Mouse (Mus musculus) embryonic stem cell, embryonic (primary cell): Measurements from ENCODE around the gene Pla2g4d.

Source experiments
- CTCF ChIA-PET, 4 experiments: fragments of 300-600 bp in 2 of 4; fragments of 350-600 bp in 2 of 4; sonication (Branson Sonifier 250); formaldehyde crosslinking; loops; one replicate each; lab custom pipeline; 2022; ENCODE audit warnings: inconsistent platforms in 2 of 4; lab: Charles Lee
- POLR2A ChIA-PET, 4 experiments: fragments of 300-600 bp in 2 of 4; fragments of 350-600 bp in 2 of 4; sonication (Branson Sonifier 250); formaldehyde crosslinking; loops; one replicate each; lab custom pipeline; 2022; ENCODE audit warnings: antibody characterized with exemption in 4 of 4, inconsistent platforms in 1 of 4; lab: Charles Lee

Gene Pla2g4d

GRCm38 (mm10) chr2:120288995-120289394, at the start of gene Pla2g4d:
Gene Pla2g4d (minus strand): TSS chr2:120289197.
- CTCF ChIA-PET, result interaction anchor here in 2 of 4 experiments (0.7 to 1.5 kb wide), 2 partner anchors 9 to 20 kb away, joined by 3 to 5 read pairs; no protein-coding TSS in a partner anchor
- POLR2A ChIA-PET, result no interaction called here

DNA sequence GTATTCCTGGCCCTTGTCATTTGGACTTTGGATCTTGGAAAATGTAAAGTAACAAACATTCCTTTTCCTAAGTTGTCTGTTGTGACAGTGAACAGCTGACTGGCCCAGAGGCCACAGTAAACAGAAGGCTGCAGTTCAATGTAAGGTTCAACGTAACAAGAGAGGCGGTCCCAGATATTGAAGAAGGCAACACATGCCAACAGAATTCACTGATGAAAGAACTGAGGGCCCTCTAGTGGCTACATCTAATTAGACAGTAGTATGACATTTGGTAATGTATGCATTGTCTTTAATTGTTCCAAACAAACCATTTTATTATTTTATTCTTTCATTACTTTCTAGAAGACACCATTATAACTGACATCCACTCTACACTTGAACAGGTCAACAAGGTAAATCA, 48.9 kb upstream of the Pla2g4d start:
- ChIA-PET POLR2A (interaction anchor here in 2 of 4 experiments (0.7 to 1.5 kb wide), 3 partner anchors 10 to 12 kb away, joined by 3 to 5 read pairs (median 3); no protein-coding TSS in a partner anchor), CTCF (no interaction called here)

- ChIA-PET CTCF (no interaction called here), POLR2A (no interaction called here)
Observed at GRCm38 (mm10) chr2:120331575-120331974, 42.6 kb upstream of the Pla2g4d start.

- ChIA-PET POLR2A (interaction anchor here in 2 of 4 experiments (1.2 to 3.1 kb wide), 3 partner anchors 12 to 21 kb away, joined by 3 to 13 read pairs (median 3); no protein-coding TSS in a partner anchor), CTCF (interaction anchor here in 3 of 4 experiments (0.6 to 1.2 kb wide), 3 partner anchors 35 to 885 kb away, joined by 3 to 4 read pairs (median 3); partner anchors contain the start of gene Vps39 (in 1 of the 3))
Observed at GRCm38 (mm10) chr2:120315077-120315476, 26.1 kb upstream of the Pla2g4d start.

DNA sequence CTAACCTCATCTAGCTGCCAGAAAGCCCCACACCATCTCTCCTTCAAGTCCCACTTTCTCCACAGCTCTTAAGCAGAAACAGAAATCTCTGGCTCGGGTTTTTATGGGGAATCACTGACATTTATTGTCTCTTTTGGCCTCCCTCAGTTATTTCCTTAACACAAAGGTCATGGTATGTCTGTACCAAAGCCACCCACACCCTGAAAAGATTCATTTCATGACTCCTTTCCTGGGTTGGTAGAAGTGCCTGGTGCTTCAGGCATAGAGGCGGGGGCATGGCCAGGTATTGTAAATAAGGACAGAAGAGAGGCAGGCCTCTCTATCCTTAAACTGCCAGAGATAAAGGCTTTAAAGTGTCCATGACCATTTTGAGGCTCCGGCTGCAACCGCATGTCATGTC, 25.5 kb upstream of the Pla2g4d start:
- CTCF ChIA-PET, result interaction anchor here in 2 of 4 experiments (0.6 to 1.2 kb wide), 3 partner anchors 34 to 886 kb away, joined by 3 to 4 read pairs (median 4); no protein-coding TSS in a partner anchor
- POLR2A ChIA-PET, result interaction anchor here in 3 of 4 experiments (0.6 to 3.1 kb wide), 9 partner anchors 10 to 38 kb away, joined by 3 to 16 read pairs (median 3); partner anchors contain the start of gene Vps39 (in 1 of the 3)

DNA sequence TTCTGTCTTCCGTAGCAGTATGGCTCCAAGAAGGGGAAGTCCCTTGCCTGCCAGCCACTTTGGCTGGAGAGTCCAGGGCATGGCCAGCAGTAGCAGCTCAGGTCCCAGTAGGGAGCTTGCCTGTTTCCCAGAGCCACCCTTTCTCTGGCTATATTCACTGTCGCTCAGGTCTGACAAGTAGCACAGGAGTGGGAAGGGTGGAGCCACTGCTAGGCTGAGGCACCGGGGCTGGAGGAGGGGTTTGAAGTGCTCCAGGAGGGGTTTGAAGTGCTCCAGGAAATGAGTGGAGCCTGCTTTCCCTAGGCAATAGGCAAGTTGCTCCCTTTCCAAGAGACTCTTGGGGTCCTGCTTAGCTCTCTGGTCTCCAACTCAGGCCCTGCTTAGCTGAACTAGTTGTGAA, 25.0 kb upstream of the Pla2g4d start, which contains the start of gene Pla2g4f:
Gene Pla2g4f, minus strand, starts transcription at position 190 of the 400 bp plus-strand sequence.
- CTCF ChIA-PET, result interaction anchor here in 2 of 4 experiments (1.0 to 1.3 kb wide), 4 partner anchors 45 to 141 kb away, joined by 3 to 4 read pairs (median 4); no protein-coding TSS in a partner anchor
- POLR2A ChIA-PET, result interaction anchor here in 3 of 4 experiments (0.6 to 3.1 kb wide), 12 partner anchors 9 to 49 kb away, joined by 3 to 16 read pairs (median 4); partner anchors contain the start of gene Vps39 (in 1 of the 3)

DNA sequence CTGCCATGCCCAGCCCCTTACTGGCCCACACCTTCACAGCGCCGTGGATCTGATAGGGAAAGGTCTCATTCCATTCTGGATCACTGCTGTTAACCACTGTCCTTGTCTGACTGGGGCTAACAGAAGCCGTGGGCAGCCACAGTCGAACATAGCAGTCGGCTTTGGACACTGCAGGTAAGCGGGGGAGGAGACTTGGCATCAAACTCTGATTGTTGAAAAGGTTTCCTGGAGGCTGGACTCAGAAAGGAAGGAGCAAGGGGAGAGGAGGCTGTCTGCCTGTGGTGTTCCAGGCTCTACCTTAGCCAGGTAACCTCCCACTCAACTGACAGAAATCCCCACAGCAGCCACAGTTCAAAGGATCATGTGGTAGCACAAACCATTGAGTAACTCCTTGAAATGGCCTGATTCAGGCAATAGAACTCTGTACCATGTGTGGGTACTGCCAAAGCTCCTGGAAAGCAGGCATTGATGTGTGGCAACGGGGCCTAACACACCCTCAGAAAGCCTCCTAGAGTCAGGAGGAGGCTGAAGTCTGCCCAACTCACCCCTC, 23.4 kb upstream of the Pla2g4d start:
- POLR2A ChIA-PET, result interaction anchor here in 1 of 4 experiments (2.1 kb wide), 1 partner anchor 8 kb away, joined by 16 read pairs; no protein-coding TSS in a partner anchor
- CTCF ChIA-PET, result no interaction called here

DNA sequence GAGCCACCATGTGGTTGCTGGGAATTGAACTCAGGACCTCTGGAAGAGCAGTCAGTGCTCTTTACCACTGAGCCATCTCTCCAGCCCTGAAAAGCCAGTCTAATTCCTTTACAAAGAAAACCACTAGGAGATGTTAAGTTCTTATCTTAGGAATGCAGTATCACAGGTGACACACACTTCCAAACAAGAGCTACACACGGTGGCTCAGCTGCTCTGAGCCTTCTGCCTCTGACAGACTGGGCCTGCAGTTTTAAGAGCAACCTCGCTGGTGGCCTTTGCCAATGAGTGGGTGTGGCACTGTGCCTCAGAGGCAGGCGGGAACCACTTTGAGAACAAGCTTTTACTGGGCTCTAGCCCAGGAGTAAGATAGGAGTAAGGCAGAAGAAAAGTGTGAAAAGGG, 15.1 kb upstream of the Pla2g4d start:
- POLR2A ChIA-PET, result interaction anchor here in 2 of 4 experiments (1.2 to 2.8 kb wide), 3 partner anchors 9 to 11 kb away, joined by 4 to 16 read pairs (median 9); partner anchors contain the start of gene Pla2g4f (in 2 of the 2)
- CTCF ChIA-PET, result interaction anchor here in 1 of 4 experiments (1.1 kb wide), 1 partner anchor 35 kb away, joined by 4 read pairs; no protein-coding TSS in a partner anchor

DNA sequence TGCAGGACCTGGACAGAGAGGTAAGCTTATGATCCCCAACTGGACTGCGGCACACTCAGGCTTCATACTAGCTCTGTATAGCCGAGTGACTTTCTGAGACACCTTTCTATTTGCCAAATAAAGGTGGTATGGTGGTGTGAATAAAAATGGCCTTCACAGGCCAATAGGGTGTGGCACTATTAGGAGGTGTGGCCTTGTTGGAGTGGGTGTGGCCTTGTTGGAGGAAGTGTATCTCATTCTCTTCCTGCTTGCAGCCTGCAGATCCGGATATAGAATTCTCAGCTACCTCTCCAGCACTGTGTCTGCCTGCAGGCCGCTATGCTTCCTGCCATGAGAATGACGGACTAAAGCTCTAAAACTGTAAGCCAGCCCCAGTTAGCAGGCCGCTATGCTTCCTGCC, 12.1 kb upstream of the Pla2g4d start:
- POLR2A ChIA-PET, result interaction anchor here in 3 of 4 experiments (0.9 to 1.9 kb wide), 9 partner anchors 10 to 60 kb away, joined by 3 to 4 read pairs (median 3); partner anchors contain the start of genes Pla2g4f (in 2 of the 3) and Pla2g4e (in 1 of the 3)
- CTCF ChIA-PET, result no interaction called here

DNA sequence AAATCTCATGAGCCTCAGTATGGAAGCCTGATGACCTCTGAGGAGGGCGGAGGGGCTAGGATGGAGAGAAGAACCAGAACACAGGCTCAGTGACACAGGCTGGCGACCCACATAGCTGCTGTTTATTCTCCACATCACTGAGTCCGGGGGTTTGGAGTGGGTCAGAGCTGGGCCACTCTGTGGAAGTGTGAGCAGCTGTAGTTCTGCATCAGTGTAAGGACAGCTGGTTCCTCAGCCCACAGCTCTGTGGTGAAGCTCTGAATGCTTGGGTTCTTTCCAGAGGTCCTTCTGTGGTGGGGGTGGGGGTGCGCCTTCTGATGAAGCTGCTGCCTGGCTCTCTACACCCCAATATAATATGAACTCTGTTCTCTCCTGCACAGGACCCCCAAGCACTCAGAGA, 10.9 kb upstream of the Pla2g4d start:
- ChIA-PET POLR2A (interaction anchor here in 2 of 4 experiments (0.9 to 1.3 kb wide), 3 partner anchors 8 to 432 kb away, joined by 3 read pairs; partner anchors contain the start of gene Pla2g4f (in 1 of the 2)), CTCF (interaction anchor here in 2 of 4 experiments (0.6 to 0.7 kb wide), 2 partner anchors 20 to 59 kb away, joined by 3 to 5 read pairs; no protein-coding TSS in a partner anchor)

DNA sequence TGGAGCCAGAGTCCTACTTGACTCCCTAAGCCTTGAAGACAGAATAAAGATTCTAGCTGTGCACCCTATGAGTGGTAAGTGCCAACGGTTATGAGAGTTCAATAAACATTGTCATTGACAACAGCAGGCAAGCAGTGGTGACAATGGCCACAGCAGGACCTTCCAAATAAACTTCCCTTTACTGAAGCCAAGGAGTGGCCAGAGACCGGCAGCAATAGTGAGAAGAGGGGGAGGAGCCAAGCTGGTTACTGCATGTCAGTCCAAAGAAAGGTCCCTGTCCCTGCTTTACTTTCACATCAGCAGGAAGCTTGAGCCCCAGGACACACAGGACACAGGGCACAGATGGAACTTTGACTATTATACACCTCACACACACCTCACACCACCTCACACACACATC, 7.2 kb upstream of the Pla2g4d start:
- POLR2A ChIA-PET, result interaction anchor here in 1 of 4 experiments (1.3 kb wide), 1 partner anchor 17 kb away, joined by 4 read pairs; no protein-coding TSS in a partner anchor

DNA sequence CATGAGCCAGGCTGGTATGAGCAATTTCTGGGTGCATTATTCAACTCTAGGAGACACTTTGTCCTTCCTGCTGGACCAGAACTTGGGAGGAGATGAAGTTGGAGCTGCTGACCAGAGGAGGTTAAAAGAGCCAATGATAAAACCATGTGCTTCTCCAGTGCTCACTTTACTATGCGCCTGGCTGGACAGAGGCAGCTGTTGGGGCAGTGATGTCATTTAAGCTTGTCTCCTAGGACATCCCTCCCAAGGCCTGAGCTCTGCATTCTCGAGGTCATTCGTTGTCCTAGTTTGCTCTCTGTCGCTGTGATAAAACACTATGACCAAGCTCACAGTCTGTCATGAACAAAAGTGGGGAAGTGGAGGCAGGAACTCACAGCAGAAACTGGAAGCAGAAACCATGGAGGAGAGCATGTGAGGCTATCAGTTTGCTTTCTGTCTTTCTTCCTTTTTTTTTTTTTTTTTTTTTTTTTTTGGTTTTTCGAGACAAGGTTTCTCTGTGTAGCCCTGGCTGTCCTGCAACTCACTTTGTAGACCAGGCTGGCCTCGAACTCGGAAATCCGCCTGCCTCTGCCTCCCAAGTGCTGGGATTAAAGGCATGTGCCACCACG, 2.6 kb upstream of the Pla2g4d start:
- CTCF ChIA-PET, result interaction anchor here in 3 of 4 experiments (0.9 to 1.4 kb wide), 4 partner anchors 11 to 118 kb away, joined by 3 to 7 read pairs (median 4); no protein-coding TSS in a partner anchor
- POLR2A ChIA-PET, result interaction anchor here in 3 of 4 experiments (0.6 to 1.2 kb wide), 4 partner anchors 8 to 317 kb away, joined by 3 to 7 read pairs (median 3); partner anchors contain the start of genes Haus2 (in 1 of the 3), Lrrc57 (in 1 of the 3) and Vps39 (in 1 of the 3)

More for the DNA sequence above, 7.2 kb upstream of the Pla2g4d start:
- CTCF ChIA-PET, result interaction anchor here in 2 of 4 experiments (0.6 to 1.4 kb wide), 3 partner anchors 17 to 106 kb away, joined by 3 to 5 read pairs (median 3); no protein-coding TSS in a partner anchor

GRCm38 (mm10) chr2:120288401-120288800, 596 bp downstream of the Pla2g4d start:
- ChIA-PET POLR2A (no interaction called here), CTCF (interaction anchor here in 2 of 4 experiments (0.7 to 1.5 kb wide), 2 partner anchors 8 to 20 kb away, joined by 3 to 5 read pairs; no protein-coding TSS in a partner anchor)

DNA sequence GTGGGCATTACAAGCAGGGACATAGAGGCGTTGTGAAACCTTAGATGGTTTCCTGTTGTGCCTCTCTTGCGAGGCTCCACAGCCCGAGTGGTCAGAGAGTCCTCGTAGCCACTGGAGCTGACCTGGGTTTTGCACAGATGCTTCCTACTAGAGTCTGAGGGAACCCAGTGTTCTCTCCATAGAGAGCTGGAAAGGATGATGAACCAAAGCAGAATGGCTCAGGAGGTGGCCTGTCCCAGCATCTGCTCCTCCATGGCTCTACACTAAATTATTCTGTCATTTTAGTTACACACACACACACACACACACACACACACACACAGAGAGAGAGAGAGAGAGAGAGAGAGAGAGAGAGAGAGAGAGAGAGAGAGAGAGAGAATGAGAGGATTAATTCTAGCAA, 3.4 kb downstream of the Pla2g4d start:
- ChIA-PET CTCF (interaction anchor here in 3 of 4 experiments (0.6 to 2.4 kb wide), 4 partner anchors 17 to 519 kb away, joined by 3 to 11 read pairs (median 4); no protein-coding TSS in a partner anchor), POLR2A (interaction anchor here in 1 of 4 experiments (0.7 kb wide), 1 partner anchor 9 kb away, joined by 4 read pairs; no protein-coding TSS in a partner anchor)

GRCm38 (mm10) chr2:120284705-120285104, 4.3 kb downstream of the Pla2g4d start:
- CTCF ChIA-PET, result interaction anchor here in 2 of 4 experiments (1.2 to 2.4 kb wide), 2 partner anchors 16 to 97 kb away, joined by 3 to 11 read pairs; no protein-coding TSS in a partner anchor

GRCm38 (mm10) chr2:120284094-120284493, 4.9 kb downstream of the Pla2g4d start:
- ChIA-PET POLR2A (no interaction called here), CTCF (interaction anchor here in 1 of 4 experiments (1.2 to 2.4 kb wide), 2 partner anchors 15 to 110 kb away, joined by 4 to 11 read pairs; no protein-coding TSS in a partner anchor)

More at GRCm38 (mm10) chr2:120284705-120285104, 4.3 kb downstream of the Pla2g4d start:
- POLR2A ChIA-PET, result no interaction called here

DNA sequence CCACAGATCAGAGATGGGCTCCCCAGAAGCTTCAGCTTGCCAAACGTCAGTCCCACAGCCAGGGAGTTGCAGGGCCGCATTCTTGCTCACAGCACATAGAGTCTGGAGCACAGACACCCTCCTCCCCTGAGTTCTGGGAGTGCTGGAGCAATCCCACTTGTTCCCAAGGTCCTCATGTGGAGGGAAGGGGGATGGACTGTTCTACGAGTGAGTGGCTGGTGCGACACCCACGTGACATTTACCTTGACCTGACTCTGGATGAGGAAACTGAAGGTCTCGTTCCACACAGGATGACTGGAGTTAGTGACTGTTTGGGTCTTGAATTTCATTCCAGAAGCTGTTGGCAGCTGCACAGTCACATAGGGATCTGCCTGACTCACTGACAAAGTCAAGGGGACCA, 5.4 kb downstream of the Pla2g4d start:
- ChIA-PET CTCF (interaction anchor here in 1 of 4 experiments (1.2 kb wide), 1 partner anchor 110 kb away, joined by 4 read pairs; no protein-coding TSS in a partner anchor), POLR2A (interaction anchor here in 2 of 4 experiments (0.9 to 1.2 kb wide), 2 partner anchors 8 to 69 kb away, joined by 3 read pairs; partner anchors contain the start of gene Vps39 (in 1 of the 2))
